Mouse (Mus musculus): ENCODE data around the gene Ppp1r3d.

The Ppp1r3d gene

DNA sequence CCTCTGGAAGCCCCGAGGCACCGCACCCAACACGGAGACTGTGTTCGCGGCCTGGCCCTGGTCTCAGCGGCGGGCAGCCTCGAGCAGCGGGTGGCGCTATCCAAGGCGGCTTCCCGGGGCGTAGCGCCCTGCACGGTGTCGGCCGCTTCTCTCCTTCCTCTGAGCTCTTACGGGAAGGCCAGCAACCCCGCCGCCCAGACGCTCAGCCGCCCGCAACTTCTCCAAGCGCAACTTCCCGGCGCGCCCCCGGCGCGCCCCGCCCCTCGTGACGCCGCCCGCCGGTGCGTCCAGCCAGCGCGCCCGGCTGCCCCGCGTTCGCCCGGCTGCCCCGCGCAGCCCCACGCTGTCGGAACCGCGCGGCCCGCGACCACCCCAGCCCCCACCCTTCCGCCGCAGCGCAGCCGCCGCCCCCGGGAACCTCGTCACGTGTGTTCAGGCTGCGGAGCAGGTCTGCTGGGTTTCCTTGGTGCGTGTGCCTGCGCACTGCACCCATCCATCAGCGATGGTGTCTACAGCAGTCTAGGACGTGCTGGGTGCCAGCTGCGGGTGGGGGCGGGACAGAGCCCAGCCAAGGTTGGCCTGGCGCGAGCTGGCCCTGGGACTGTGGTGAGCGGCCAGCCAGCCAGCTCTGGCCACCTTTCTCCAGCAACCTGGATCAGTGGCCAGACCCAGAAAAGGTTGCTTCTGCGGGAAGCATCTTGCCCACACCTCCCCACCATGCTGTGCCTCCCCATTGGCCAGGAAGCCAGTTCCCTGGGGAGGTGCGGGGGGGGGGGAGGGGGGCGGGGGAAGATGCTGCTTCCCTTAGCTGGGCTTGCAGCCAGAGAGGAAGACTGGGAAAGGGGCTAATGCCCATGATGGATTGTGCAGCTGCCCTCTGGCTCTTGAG is at the start of gene Ppp1r3d, which contains the start of gene Fam217b:
Ppp1r3d (minus strand) TSS at position 212 of the 889 bp plus-strand sequence.
Fam217b (plus strand) TSS at position 264 of the 889 bp plus-strand sequence.
- CTCF ChIA-PET = interaction anchor here (0.7 kb wide), 1 partner anchor 321 kb away, joined by 6 read pairs; no protein-coding TSS in a partner anchor

DNA sequence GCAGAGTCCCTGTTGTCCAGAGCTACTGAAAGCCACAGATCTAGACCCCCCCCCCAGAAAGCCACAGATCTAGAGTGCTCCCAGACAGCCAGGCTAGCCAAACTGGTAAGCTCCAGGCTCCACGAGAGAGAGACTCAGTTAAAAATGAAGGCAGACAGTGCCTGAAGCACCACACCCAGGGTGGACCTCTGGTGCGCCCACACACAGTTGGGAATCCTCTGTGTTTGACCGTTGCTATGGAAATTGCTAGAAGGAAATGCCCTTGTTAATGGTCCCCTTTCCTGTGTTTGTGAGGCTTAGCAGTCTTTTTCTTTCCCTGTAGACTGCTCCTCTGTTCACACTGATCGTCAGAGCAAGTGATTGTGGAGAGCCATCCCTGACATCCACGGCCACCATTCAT is 46.1 kb upstream of the Ppp1r3d start:
- CTCF ChIA-PET = no interaction called here

DNA sequence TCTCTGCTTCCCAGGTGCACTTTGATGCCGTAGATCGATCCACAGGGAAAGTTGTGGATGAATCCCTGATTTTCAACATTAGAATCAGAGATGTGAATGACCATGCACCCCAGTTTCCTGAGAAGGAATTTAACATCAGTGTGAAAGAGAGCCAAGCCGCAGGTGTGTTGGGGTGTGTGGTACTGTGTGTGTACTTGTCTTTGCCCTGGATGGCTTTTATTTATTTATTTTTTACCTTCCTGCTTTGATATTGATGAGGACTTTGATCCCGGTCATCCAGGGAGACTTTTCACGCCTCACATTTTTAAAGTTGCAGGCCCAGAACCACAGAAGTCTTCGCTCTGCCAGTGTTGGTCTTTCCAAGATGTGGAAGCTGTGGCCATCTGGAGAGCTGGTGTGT is 43.1 kb upstream of the Ppp1r3d start:
- CTCF ChIA-PET = no interaction called here

DNA sequence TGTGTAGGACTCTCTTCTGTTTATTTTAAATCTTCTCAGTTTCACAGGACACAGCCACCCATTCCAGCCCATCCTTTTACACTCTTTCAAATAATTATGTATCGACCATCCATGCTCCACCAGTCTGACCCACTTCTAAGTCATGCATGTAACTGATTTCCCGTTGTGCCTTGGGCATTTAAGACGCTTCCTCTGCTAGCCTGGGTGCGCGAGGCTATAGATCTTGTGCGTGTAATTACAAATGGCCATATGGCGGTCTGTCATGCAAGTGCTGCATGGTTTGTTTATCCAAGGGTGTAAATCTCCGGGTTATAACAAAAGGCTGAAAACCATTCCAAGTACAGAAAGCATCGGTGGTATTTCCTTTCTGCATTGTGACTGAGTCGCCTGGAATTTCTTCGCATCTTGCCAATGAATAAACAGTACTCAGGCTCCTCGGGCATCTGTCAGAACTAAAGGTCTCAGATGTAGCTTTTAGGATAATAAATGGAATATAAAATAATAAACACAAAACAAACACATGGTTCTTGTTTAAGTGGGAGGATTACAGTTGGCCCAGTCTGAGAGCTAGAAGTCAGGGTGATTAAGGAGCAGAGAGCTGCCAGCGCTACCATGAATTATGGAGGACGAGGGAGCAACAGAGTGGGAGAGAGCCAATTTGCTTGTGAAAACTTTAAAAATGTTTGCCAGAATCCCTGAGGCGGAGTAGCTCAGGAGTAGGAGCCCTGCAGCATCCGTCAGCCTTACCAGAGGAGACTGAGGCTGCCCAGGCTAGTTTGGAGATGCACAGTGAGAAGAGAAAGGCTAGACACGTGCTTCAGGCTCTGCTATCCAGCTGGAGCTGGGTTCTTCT is 40.6 kb upstream of the Ppp1r3d start:
- CTCF ChIA-PET = no interaction called here

DNA sequence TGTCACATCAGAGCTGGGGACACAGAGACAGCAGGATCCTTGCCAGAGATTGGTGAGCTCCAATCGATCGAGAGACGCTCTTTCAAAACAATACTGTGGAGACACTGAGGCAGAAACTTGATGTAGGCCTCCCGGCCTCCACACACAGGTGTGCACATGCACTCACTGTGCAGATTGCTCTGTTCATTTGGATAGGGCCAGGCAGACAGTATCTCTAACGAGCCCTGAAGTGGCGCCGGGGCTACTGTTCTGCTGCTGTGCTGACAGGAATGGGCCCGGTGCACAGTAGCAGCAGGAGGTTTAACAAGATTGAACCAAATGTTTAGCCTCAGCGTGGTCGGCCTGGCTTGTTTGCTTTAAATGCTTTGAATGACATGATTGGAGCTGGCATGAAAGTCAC is 36.7 kb upstream of the Ppp1r3d start:
- CTCF ChIA-PET = no interaction called here

DNA sequence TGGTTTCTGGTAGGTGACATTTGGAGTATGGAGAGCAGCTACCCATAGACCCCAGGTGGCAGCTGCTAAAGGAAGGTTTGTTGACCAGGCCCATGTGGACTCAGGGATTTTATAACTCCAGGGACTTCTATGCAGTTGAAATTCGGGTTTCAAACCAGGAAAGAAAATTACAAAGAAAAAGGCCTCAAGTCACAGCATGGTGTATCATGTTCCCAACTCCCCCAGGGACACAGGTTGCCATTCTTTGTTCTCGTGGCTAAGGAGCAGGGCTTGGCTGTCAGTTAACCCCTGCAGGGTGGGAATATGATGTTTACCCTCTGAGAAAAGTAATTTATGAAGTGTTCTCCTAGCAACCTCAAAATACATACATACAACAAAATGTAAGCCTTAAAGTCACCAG is 36.0 kb upstream of the Ppp1r3d start:
- CTCF ChIA-PET = no interaction called here

DNA sequence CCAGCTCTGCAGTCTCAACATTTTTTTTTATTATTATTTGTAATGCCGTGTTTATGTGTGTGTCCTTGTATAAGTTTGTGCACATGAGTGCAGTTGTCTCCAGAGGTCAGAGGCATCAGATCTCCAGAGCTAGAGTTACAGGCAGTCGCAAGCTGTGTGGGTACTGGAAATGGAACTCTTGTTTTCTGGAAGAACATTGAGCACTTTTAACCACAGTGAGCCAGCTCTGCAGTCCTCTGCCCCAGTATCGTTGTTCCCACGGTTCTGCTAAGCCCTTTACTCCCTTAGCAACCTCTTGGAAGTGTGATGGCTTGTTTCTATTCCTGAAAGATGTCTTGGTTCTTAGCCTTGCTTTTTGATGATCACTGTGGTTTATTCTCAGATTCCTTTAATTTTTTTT is 35.1 kb upstream of the Ppp1r3d start:
- CTCF ChIA-PET = no interaction called here

DNA sequence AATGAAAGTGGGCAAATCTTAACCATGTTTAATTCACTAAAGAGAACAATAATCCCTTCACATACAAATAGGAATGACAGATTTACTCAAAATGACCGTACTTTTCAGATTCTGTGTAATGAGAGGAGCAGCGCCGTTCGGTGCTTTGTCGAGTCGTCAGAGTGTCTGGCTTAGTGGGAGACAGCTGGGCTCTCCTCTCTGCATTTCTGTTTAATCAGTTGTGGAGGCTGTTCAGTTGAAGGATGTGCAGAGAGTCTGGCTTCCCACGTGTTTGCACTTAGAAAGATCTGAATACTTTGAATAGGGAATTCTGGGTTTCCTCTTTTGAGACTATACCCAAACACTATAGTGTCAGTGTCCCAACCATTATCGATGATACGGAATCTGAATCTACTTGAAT is 23.0 kb upstream of the Ppp1r3d start:
- CTCF ChIA-PET = no interaction called here

DNA sequence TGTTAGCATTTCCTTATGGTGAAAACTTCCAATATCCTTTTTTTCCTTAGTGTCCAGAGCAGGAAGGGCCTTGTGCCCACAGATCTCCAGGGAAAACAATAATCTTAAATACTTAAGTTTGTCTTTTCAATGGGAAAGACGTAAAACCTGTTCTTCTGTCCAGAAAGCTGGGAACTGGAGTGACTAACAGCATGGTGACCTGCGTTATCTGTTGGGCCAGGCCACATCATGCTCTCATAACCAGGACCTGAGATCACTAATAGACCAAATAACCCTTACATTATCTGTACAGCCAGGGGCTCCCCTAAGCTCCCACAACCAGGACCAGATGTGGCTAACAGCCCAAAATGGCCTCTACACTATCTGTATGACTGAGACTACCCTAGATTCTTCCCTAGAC is 19.6 kb upstream of the Ppp1r3d start:
- CTCF ChIA-PET = no interaction called here

DNA sequence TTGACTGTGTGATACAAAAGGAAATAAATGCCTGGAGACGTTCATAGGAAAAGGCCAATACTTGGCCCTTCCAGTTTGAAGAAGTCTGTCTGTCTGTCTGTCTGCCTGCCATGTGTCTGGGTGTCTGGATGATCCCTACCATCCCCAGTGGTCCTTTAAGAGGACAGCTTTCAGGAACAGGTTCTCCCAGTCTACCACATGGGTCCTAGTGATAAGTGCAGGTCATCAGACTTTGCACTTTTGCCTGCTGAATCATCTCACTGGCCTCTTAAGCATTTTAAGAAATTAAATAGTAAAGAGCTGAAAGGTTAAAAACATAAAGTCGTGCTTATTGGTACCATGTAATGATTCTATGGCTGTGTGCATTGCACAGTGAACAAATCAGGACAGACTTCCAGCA is 19.2 kb upstream of the Ppp1r3d start:
- CTCF ChIA-PET = no interaction called here

DNA sequence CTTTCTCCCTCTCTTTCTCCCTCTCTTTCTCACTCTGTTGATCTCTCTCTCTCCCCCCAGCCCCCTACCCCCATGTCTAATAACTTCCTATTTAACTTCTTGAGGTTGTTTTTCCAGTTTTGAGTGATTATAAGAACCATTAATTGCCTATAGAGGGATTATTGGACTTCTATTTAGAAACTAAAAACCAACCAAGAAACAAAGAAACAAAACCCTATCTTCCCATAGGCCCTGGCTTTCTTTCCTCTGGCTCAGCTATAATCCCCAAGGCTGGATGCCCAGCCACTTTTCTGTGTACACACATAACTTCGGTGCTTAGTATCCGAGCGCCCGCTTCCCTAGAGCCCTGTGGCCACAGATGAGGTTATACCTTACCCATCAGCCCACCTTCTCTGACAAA is 16.0 kb upstream of the Ppp1r3d start, which contains the start of gene Cdh26:
Cdh26 (plus strand) TSS at position 301 of the 400 bp plus-strand sequence.
- CTCF ChIA-PET = no interaction called here

DNA sequence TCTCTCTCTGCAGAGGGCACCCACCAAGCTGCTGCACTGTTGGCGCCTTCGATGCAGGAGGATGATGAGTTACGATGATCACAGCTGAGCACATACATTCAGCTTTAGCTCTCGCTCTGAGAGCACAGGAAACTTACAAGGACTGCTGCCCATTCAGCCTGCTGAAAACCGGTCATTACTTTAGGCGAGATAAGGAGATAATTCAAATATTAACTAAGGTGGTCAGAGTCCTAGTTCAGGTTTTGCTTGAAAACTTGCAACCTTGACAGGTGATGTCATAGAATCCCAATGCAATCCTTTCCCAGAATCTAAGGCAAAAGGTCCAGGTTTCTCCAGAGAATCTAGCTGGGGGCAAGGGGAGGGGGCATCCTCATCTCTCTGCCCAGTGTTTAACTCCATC is 15.2 kb upstream of the Ppp1r3d start:
- CTCF ChIA-PET = interaction anchor here (0.6 kb wide), 1 partner anchor 91 kb away, joined by 3 read pairs; no protein-coding TSS in a partner anchor

DNA sequence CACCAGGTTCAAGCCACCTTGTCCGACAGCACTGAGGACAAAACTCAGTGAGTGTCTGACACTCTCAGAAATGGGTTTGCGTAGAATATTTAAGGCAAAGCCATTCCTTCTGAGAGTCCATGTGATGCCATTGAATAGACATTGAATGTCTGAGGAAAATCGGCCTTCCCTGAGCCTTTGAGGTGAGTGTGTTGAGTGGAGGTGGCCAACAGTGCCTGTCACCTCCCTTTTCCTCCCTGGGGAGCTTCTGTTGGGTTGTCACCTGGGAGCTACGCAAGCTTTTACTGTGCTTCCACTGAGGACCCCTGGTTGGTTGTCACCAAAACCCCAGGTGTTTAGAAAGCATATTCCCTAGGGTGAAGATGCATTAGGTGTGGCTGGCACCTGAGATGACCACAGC is 14.4 kb upstream of the Ppp1r3d start:
- CTCF ChIA-PET = no interaction called here

DNA sequence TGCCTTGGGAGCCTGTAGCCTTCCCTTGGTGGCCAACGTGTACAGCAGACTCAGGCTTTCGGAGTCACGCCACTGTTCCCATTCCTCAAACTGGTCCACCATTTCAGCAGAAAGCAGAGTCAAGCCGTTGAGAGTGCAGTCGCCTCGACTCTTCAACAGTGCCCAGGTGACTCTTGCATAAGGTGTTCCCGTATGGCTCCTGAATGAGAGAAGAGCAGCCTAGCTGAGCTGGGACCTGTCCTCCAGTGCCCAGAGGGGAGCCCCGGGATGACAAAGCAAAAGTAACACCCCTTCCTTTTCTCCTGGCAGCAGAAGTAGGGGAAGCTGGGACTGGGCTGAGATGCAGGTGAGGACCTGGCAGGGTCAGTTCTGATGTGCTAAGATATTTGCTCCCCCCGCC is 13.9 kb upstream of the Ppp1r3d start:
- CTCF ChIA-PET = no interaction called here

DNA sequence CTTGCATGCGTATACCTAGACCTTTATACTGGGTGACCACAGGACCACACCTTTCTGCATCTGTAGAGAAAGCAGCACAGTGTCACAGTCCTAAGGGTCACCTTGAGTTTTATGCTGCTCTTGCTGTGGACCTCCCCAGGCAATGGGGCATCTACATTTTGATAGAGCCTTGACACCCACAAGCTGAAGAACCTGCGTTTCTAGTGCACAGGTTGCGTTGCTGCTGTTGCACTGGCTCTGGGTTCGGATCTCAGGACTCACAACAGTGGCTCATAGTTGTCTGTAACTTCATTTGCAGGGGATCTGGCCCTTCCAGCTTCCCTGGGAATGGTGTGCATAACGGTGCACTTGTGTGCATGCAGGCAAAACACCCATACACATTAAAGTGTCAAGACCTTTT is 12.9 kb upstream of the Ppp1r3d start:
- CTCF ChIA-PET = no interaction called here

DNA sequence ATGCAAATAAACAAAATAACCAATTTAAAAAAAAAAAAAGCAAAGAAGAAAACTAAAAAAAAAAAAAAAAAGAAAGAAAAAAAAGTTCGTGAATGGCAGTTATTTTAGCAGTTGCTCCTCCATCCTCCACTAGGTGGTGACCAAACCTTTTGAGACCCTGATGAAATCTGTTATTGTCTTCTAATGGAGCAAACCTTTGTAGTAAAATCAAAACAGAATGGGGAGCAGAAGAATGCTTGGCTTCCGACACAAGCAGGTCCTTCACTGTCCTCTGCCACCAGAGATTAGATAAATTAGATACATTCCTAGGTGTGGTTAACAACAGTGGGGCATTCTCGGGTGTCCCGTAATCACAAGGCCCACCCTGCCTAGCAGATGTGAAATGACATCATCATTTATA is 12.0 kb upstream of the Ppp1r3d start:
- CTCF ChIA-PET = no interaction called here

DNA sequence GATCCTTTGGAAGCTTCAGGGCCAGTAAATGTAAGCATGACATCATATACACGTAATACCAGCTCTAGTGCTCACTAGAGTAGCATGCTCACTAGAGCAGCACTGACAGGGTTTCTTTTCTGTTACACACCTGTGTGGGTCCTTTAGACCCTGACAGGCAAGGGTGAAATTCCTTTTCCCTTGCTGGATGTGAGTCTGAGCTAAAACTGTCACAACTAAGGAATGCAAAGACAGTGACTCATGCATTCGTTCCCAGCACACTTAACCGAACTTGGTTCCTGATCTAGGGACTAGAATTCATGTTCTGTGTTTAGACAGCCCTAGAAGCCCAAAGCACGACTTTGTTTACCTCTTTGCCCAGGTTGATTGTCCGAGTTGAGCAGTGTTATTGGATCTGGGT is 9.0 kb upstream of the Ppp1r3d start:
- CTCF ChIA-PET = no interaction called here

DNA sequence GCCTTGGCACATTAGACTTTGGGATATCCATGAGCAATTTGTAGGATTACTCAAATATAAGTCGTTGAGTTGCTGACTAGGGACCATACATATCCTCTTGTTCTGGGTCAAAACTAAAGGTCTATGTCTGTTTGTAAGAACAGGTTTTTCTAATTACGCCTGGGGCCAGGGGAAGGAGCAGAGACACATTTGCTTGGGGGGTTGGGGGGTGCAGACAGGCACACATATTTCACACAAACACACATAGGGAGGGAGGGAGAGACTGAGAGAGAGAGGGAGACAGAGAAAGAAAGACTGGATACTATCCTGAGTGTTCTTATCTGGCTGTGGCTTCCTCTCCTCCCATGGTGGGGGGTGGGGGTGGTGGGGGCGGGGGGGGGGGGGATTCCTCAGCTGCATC is 7.9 kb upstream of the Ppp1r3d start:
- CTCF ChIA-PET = no interaction called here

DNA sequence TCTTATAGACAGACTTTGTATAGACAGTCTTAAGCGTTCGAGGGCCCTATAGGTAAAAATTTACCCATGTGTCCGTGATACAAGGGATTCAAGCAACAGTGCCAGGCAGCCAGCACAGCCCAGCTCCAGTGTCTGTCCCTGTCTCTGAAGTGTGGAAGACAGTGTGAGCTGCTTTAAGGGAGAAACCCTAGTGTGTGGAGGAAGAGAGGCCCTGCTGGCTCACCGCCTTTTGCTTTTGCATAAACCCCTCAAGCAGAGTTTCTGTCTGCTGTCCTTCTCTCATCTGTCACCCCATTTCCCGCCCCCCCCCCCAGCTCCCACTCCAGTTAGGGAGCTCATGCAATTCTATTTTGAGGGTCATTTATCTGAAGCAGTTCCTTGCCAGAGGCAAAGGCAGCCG is 7.3 kb upstream of the Ppp1r3d start:
- CTCF ChIA-PET = no interaction called here

DNA sequence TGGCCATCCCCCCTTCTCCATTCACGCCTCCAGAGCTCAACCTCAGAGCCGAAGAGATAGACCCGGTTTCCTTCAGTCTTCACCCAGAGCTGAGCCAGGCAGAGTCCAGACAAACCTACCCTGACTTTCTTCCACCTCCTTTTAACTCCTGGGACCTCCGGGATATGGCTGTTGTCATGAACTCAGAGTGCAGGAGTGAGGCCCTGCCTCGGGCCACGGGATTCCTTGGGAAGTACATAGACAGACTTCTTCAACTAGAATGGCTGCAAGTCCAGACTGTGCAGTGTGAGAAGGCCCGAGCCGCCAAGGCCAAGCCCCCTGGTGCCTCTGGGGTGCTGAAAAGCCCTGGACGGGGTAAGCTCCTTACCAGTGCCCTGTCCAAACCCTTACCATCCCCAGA is 6.3 kb upstream of the Ppp1r3d start:
- CTCF ChIA-PET = no interaction called here

DNA sequence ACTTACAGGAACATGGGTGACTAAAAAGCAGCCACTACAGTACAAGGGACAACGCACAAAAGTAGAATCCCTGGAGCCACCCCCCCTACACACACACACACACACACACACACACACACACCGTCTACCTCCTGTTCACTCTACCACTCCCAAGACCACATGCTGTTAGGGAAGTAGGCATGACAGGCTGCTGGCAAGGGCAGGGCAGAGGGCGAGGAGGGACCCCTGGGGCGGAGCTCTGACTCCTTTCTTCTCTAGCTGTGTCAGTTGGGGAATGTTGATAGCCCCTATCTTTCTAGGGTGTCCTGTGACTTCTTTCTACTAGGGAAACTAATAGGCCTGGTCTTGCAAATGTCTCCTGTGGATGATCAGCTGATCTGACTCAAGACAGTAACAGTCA is 2.7 kb upstream of the Ppp1r3d start:
- CTCF ChIA-PET = no interaction called here

DNA sequence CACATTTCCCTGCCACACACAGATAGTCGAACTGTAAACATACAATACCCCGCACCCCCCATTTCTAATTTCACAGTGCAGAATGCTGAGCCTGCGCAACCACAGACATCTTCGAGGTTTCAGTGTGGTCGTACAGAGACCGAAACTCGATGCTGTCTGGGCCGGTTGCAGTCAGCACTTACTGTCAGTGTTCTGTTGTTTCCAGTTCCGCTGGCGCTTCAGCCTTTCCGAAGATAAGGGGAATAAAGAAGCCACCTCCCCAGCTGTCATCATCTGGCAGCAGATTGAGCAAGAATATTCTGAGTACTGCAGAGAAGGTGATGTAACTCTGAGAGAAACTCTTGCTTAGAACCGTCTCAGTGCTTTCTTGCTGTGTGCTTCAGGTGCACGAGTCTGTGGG is 2.2 kb upstream of the Ppp1r3d start:
- CTCF ChIA-PET = no interaction called here

DNA sequence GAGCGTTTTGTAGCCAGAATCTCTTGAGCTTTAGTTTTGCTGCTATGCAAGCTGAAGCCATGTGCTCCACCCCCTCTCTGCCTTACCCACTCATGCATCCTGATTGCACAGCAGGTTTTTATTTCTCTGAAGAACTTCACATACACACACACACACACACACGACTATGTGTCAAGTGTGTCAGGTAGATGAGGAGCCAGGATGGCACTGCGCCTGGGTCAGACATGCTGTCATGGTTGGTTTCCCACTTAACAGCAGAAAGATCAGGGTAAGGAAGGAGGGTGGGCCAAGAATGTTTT is 827 bp upstream of the Ppp1r3d start:
- CTCF ChIA-PET = interaction anchor here (0.7 kb wide), 1 partner anchor 321 kb away, joined by 6 read pairs; no protein-coding TSS in a partner anchor

Data from spleen, embryonic (tissue).